Mouse (Mus musculus) mouse trophoblast stem cell (cell line): ENCODE data around the gene Olfr286.

ENCODE experiments used
- in situ Hi-C, 2 experiments: fragments of 300-500 bp; cut with MseI, MboI; formaldehyde crosslinking; loops; 2 replicates in 1 of 2; 3 replicates in 1 of 2; pipeline ENCODE4 v1.15.1; 2025

Olfr286 gene

GRCm38 (mm10) chr15:98234350-98234749 is at the start of gene Olfr286:
Olfr286 (minus strand) TSS chr15:98234450.
- in situ Hi-C loops = no loop called here

- in situ Hi-C loops = no loop called here
Measured at GRCm38 (mm10) chr15:98257776-98258175, 23.5 kb upstream of the Olfr286 start.

- in situ Hi-C loops = no loop called here
Measured at GRCm38 (mm10) chr15:98257193-98257592, 22.9 kb upstream of the Olfr286 start, which contains the start of gene H1fnt. H1fnt (minus strand) TSS chr15:98257293.

GRCm38 (mm10) chr15:98256271-98256670 is 22.0 kb upstream of the Olfr286 start:
- in situ Hi-C loops = no loop called here

- in situ Hi-C loops = no loop called here
Measured at GRCm38 (mm10) chr15:98235442-98235841, 1.2 kb upstream of the Olfr286 start.

DNA sequence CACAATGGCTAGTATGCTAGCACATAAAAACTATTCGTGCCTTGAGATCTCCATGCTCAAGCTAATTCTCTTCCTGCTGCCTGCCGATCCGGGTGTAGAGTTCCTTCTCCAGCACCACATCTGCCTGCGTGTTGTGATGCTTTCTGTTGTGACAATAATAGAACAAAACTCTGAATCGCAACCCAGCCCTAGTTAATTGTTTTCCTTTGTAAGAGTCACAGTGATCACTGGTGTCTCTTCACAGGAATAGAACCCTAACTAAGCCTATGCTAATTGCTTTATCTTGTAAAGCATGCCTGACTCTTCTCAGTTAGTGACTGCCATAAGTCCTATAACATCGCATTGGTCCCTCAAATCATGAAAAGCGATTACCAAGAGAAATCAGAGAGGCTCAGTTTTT is 8.2 kb downstream of the Olfr286 start:
- in situ Hi-C loops = no loop called here

DNA sequence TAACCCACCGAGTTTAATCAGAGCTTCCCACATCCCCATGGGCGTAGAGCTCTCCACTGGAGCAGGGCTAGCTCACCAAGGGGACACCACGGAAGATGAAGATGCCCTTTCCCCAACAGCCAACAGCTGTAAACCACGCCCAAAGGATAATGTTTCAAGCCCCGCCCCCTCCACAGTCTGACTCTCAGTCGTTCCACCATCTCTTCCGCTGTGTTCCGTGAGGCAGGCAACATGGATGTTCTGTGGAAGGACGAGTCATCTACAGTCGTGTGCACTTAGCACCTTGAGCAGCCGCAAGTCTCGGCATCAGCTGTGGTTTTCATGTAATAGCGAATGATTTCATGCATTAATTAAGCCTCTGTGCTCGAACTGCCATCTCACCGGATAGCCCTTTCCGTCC is 8.6 kb downstream of the Olfr286 start:
- in situ Hi-C loops = no loop called here

GRCm38 (mm10) chr15:98222377-98222776 is 11.9 kb downstream of the Olfr286 start:
- in situ Hi-C loops = no loop called here

DNA sequence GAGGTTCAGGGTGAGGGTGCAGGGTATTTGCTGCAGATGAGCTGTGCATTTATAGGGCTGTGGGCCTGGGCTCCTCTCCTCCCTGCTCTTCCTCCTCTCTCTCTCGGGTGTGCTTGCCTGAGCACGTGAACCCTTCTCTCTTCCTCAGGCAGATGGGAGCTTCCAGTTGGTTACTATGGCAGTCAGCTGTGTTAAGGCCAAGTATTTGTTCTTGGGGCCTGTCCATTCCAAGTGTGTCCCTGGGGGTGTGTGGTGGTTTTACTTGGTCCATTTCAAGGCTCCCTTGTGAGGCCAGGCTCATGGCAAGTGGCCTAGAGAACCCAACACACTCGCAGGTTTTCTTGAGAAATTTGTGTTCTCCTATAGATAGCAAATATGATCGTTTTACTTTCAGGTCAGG is 13.4 kb downstream of the Olfr286 start, which contains the start of the genes Gm44579 and Olfr287:
Gm44579 (minus strand) TSS at position 101 of the 400 bp plus-strand sequence.
Olfr287 (minus strand) TSS at position 180 of the 400 bp plus-strand sequence.
- in situ Hi-C loops = no loop called here

DNA sequence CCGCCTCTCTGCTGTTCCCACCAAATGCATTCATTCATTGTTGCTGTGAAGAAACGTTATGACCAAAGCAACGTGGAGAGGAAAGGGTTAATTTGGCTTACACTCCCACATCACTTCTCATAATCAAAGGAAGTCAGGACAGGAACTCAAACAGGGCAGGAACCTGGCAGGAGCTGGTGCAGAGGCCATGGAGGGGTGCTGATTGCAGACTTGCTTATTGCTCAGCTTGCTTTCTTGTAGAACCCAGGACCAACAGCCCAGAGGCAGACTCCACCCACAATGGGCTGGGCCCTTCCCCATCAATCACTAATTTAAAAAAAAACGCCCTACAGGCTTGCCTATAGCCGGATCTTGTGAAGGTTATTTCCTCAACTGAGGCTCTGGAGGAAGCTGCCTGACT is 20.1 kb downstream of the Olfr286 start:
- in situ Hi-C loops = no loop called here

- in situ Hi-C loops = no loop called here
Measured at GRCm38 (mm10) chr15:98213336-98213870, 20.8 kb downstream of the Olfr286 start.

DNA sequence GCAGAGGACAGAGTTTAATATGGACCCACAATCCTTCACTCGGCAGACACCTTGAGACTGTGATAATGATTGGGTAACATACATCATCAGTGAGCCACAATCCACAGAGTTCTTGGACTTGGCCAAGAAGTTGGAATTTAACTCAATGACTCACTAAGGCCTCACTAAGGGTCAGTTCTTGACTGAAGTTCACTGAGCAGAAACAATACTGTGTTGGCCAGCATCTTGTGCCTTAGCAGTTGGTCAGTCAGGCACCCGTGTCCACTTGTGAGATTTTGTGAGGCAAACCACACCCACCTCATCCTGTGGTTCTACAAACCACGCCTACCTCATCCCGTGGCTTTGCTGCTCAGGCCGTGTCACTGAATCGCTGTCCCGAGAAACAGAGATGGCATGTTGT is 24.6 kb downstream of the Olfr286 start:
- in situ Hi-C loops = no loop called here

GRCm38 (mm10) chr15:98195442-98195841 is 38.8 kb downstream of the Olfr286 start, which contains the start of gene Olfr288:
Olfr288 (minus strand) TSS chr15:98195542.
- in situ Hi-C loops = no loop called here

DNA sequence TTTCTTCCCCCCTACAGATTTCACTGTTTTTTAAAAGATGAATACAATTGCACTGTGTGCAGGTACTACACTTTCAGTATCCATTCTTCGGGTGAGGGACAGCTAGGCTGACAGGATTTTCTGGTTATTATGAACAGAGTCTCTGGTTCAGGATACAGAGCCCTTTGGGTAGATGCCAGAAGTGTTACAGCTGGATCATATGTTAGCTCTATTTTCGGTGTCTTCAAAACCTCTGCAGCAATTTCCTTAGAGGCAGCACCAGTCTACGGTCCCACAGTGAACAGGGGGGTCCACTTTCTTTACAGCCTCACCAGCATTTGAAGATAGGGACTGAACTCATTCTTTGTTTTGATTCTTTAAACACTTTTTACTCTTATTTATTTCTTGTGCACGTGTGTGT is 49.8 kb downstream of the Olfr286 start:
- in situ Hi-C loops = loop anchor here (5.0 to 10.0 kb wide), 2 partner anchors 208 to 210 kb away; no protein-coding TSS in a partner anchor

DNA sequence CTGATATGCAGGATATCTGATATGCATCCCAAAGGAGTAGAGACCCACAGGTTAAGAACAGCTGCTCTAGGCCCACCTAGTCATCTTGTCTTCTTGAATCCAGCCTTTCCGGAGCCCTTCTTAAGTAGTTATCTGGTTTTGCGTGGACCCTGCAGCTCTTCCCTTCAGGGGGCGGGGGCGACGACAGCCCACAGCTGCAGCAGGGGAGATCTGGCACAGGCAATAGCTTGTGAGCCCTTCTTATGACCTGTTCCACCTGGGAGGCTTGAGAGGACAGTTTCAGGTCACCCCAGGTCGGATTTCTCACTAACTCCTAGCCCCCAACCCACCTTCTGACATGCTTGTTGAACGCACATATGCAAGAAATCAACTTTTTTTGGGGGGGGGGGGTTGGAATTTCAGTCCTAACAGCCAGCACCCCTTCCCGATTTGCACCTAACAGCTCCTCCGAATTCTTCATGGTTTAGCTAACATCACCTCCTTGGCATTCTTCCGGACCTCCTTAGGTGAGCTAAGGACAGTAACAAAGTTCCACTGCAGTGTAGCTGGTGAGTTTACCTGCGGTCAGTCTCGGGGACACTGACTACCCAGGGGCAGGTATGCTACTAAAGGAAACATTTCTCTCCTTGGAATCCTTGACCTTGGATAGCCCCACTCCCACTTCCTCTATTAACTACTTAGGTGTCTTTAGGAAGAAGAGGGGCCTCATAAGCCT is 52.2 kb downstream of the Olfr286 start:
- in situ Hi-C loops = loop anchor here (5.0 to 10.0 kb wide), 2 partner anchors 210 to 213 kb away; no protein-coding TSS in a partner anchor

DNA sequence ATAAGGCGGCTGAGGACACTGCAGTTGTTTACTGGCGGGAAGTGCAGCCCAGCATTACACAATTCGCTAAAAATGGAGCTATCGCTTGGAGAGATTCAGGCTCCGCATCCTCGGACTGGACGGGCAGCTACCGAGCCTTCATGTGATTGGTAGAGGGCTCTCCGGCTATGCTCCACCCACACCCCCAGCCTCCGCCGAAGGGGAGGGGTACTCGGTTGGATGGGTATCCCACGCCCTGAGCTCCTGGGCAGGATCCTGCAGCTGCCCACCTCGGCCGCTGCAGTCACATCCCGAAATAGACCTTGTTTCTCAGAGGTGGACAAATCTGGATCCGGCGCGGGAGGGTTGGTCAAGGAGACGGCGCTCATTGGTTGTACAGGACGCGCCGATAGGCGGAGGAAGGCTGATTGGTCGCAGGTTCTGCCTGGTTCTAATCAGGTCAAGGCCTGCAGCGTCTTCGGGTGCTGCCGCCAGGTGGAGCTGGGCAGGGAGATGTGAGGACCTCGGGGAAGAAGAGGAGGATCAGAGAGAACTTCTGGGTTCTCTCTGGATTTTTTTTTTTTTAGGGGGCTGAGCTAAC is 53.0 kb downstream of the Olfr286 start:
- in situ Hi-C loops = loop anchor here (5.0 to 10.0 kb wide), 2 partner anchors 211 to 214 kb away; no protein-coding TSS in a partner anchor

DNA sequence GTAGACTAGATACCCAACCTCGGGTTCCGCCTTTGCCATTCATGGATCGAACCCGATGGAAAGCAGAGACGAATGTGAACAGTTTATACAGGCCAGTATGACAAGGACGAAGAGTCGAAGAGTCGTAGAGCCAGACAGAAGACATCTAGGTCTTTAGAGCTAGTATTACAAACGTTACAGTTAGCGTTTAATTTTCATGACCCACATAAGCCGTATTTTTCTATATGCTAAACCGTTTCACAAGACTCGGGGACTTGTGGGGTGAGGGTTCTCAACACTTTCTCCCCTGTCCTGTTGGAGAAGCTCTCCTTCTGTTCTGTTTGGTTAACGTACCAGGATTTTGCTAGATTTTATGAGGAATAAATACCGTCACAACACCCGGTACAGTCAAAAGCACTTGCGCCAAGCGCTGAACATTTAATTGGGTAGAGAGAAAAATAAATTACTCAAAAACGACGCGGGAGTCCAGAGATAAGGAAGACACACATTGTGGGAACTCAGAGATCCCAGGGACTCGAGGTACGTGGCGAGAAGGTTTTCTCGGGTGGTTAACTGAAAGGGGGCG is 53.6 kb downstream of the Olfr286 start:
- in situ Hi-C loops = loop anchor here (5.0 to 10.0 kb wide), 2 partner anchors 212 to 214 kb away; no protein-coding TSS in a partner anchor

DNA sequence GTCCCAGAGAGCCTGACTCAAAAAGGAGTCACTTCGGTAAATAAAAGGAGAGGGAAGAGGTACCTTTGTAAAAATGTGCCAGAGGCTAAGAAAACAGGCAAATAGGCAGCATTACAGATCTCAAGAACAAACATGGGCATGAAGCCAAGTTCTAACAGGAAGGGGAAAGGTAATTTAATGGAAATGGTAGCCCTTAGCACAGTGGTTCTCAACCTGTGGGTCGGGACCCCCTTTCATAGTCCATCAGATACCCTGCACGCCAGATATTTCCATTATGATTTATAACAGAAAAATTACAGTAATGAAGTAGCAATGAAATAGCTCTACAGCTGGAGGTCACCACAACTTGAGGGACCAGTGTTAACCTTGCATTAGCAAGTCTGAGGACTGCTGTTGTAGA is 56.9 kb downstream of the Olfr286 start:
- in situ Hi-C loops = no loop called here
